Mouse (Mus musculus) splenic B cell, adult 2 months (primary cell): ENCODE measurements around the gene Slc8a1.

Experiments
- DNase-seq: peaks from one replicate; pipeline ENCODE4 v3.0.0-alpha.2; 2011; ENCODE audit warnings: low read depth, low spot score
- H3K27me3 ChIP-seq: 2 replicates; pipeline ENCODE4 v1.6.1; 2012; ENCODE audit warnings: mild to moderate bottlenecking, low read length, moderate library complexity, mixed read lengths; ENCODE audit not compliant: control insufficient read depth, poor library complexity, insufficient read depth, severe bottlenecking
- H3K36me3 ChIP-seq: 2 replicates; pipeline ENCODE4 v1.6.1; 2012; ENCODE audit warnings: mild to moderate bottlenecking, low read length, moderate library complexity, mixed read lengths; ENCODE audit not compliant: control insufficient read depth, poor library complexity, insufficient read depth, severe bottlenecking

Gene Slc8a1

DNA sequence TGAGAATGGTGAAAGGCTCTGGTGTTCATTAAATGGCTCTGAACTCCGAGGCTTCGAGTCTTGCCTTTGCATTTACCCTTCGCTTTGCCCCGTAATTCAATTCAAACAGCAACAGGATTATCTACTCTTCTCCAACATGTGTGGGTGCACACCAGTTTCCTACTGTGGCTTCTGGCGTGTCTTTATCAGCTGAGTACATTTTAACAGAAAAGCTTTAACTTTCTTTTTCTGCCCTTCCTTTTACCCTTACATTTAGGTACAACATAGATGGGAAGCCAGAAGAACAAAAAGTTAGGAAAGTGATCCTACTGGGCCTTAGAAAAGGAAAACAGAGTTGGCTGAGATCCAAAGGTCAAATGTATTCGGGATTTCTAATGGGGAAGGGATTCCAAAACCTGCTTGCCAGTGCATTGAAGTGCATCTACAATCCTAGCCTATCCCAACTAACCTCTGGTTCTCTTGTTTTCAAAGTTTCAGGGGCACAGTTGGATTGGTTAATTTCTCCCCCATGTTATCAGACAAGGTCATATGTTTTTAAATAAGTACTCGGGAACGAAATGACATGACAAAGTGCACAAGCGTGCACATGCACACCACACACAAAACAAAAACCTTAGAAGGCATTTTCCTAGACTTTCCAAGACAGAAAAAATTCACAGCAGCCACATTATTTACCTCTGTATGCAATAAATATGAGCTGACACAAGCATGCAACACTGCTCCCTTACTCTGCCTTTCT is 172.4 kb downstream of the Slc8a1 start:
- H3K27me3 ChIP-seq: no peaks in the 10 kb centered on the region
- no peaks in the 10 kb centered on the region for H3K36me3 ChIP-seq
- DNase-seq: no peak

DNA sequence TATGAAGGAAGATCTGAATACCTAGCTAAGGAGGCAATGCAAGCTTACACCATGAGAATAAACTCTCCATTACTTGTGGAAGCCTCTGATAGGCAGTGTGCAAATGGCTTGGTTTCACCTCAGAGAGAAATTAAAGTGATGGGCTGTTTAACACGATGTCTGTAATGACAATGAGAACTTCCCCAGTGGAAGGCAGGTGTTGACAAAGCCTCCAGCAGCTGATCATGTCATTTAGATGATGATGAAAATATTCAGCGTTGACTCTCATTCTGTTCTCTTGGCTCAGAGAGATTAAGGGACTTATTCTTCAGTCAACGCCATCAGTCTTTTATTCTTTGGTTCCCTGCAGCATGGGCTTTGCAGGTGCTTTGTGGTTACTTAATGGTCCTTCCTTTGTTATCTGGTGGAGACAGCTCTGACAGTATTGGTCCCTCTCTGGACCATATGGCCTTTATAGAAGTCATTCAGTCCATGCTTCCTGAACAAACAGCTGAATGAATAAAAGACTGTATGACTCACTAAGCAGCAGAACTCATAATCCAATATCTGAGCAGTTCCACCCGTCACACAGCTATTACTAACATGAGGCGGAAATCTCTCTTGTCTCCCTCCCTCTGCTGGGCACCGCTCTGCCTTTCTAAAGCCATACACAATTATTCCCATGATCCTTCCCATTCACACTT is 184.0 kb downstream of the Slc8a1 start:
- Histone ChIP-seq H3K36me3 (no peaks in the 10 kb centered on the region), H3K27me3 (no peaks in the 10 kb centered on the region)
- DNase-seq: no peak

GRCm38 (mm10) chr17:81551856-81552635 is 186.1 kb downstream of the Slc8a1 start:
- DNase-seq: no peak
- H3K36me3 ChIP-seq: no peaks in the 10 kb centered on the region
- H3K27me3 ChIP-seq: no peaks in the 10 kb centered on the region

DNA sequence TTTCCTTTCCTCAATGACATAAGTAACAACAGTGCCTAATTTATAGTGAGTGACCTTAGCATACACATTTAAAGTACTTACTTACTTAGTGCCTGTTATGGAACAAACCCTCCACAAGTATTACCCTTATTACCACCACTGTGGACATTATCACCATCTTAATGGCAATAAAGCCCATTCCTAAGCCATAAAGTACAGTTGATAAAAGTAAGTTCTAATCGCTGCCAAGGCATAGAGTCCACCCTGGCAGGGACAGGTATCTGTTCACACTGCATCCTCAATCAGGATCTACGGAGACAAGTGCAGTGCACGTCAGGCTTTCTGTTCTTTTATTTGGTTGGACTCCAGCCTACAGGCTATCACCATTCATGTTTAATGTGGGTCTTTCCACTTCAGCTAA is 187.3 kb downstream of the Slc8a1 start:
- no peak for DNase-seq

DNA sequence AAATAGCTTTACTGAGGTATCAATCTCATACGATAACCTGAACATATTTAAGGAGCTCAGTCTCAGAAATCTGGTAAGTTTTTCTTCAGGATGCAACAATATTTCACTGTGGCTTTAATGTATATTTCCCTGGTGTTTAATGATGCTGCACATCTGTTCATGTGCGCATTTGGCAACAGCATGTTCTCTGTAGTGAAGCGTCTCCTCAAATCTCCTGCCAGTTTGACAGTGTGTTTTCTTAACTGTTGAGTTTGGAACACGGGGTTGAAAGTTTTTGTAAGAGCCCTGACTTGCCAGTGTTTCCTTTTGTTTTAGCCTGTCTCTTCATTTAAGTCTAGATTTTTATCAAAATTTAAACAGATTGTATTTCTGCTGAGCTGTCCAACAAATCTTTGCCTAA is 190.2 kb downstream of the Slc8a1 start:
- no peak for DNase-seq
- Histone ChIP-seq H3K36me3 (no peaks in the 10 kb centered on the region), H3K27me3 (no peaks in the 10 kb centered on the region)

More for the DNA sequence above, 187.3 kb downstream of the Slc8a1 start:
- Histone ChIP-seq H3K27me3 (no peaks in the 10 kb centered on the region), H3K36me3 (no peaks in the 10 kb centered on the region)

DNA sequence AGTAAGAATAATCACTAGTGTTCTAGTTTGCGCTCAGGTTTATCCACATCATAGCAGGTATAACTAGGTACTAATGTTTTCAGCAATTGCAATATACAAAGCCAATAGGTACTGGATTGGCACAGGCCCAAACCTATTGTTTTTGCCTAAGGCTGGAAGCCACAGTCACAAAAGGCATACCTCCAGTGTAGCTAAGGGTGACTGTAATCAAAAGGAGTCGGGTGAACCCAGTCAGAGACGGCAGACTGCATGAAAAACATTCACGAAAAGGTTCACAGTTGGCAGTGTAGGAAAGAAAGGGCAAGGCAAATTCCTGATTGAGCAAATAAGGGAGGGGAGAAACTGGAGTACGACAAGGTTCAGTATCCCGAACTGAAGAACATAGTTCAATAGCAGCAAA is 191.7 kb downstream of the Slc8a1 start:
- DNase-seq: no peak
- no peaks in the 10 kb centered on the region for H3K27me3 ChIP-seq
- no peaks in the 10 kb centered on the region for H3K36me3 ChIP-seq

DNA sequence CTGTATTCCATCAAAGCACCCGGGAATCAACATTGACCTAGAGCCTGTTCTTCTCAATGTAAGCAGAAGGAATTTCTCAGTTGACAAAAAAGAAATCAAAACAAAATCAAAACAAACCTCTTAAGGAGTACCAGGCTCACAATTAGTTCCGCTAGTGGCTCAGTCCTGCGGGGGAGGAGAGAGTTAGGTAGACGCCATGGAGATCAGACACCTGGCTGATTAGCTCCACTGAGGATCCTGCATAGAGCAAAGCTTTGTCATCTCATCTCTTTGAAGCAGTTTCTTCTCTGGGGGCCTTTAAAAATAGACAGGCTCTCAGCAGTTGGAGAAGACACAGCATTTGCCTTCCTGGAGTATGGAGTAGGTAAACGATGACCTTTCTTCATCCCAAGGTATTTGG is 192.2 kb downstream of the Slc8a1 start:
- Histone ChIP-seq H3K27me3 (no peaks in the 10 kb centered on the region), H3K36me3 (no peaks in the 10 kb centered on the region)
- no peak for DNase-seq

- no peak for DNase-seq
Measured at GRCm38 (mm10) chr17:81544926-81545325, 193.3 kb downstream of the Slc8a1 start.

GRCm38 (mm10) chr17:81542313-81543185 is 195.6 kb downstream of the Slc8a1 start:
- Histone ChIP-seq H3K36me3 (no peaks in the 10 kb centered on the region), H3K27me3 (no peaks in the 10 kb centered on the region)
- DNase-seq: no peak

More at GRCm38 (mm10) chr17:81544926-81545325, 193.3 kb downstream of the Slc8a1 start:
- Histone ChIP-seq H3K36me3 (no peaks in the 10 kb centered on the region), H3K27me3 (no peaks in the 10 kb centered on the region)

DNA sequence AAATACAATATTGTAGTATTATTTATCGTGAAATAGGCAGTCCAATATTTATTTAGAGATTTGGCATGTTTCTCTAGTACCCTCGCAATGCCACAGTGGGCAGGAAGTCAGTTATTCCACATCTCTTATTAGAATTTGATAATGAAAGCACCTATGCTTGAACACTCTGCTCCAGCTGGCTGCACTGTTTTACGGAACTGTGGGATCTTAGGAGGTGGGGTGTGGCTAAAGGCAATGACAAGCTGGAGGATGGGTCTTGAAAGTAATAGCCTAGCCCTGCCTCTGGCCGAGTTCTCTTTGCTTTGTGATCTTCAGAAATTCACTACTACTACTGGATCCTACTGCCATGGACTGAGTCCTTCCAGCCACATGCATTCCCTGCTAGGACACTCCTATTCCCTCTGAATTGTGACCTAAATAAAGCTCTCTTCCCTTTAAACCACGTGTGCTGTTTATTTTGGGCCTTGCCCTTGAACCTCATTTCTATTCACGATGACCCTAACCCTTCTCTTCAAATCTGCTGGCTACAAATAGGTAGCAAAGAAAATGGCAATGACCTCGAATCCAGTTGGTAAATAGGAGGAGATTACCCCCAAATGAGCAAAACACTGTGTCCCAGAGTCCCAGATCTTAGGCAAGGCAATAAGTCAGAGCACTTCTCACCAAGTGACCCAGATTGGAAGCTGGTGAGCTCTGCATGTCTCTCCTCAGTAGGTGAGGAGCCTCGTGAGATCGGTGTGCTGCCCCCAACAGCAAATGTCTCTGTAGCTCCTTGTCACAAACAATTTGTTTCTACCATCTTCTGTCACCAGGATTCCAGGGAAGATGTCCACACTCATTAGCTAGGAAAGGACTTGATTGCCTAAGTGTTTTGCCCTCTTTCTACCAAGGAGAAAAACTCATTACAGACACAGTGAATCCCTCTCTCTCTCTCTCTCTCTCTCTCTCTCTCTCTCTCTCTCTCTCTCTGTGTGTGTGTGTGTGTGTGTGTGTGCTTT is 199.7 kb downstream of the Slc8a1 start:
- no peak for DNase-seq
- H3K27me3 ChIP-seq: no peaks in the 10 kb centered on the region
- no peaks in the 10 kb centered on the region for H3K36me3 ChIP-seq

GRCm38 (mm10) chr17:81536093-81536492 is 202.1 kb downstream of the Slc8a1 start:
- no peaks in the 10 kb centered on the region for H3K36me3 ChIP-seq
- H3K27me3 ChIP-seq: no peaks in the 10 kb centered on the region
- peak; percentile 34 for DNase-seq

DNA sequence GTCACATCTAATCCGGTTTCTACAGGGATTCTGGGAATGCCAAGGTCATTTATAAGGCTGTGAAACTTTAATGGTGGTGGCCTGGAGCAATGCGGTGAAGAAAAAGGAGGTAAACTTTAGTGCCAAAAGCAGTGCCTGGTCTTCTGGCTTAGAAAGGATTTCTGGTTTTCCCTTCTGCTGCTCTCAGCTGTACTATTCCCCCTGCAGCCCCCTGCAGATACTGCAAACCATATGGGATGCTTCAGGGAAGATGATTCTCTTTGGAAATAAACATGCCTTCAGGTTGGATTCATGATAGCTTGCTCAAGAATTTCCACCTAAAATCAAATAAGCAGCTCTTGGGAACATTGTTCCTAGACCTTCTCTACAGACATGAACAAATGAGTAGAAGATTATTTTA is 208.3 kb downstream of the Slc8a1 start:
- Histone ChIP-seq H3K36me3 (no peaks in the 10 kb centered on the region), H3K27me3 (no peaks in the 10 kb centered on the region)
- no peak for DNase-seq

DNA sequence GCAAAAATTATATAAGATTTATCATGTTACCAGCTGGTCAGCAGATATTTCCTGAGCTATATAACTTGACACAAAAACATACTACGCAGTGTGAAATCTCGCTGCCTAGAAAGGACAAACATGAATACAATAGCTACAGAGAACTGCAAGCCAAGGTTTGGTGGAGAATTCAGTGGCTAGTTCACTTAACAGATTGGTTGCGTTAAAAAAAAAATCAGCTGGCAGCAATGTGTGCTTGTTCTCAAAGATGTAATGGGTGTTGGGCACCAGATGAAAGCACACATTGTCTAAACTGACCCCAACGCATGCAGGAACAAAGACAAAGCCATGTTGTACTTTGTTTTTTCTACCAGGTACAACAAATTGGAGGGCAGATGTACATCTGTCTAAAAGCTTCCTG is 209.2 kb downstream of the Slc8a1 start:
- Histone ChIP-seq H3K36me3 (no peaks in the 10 kb centered on the region), H3K27me3 (no peaks in the 10 kb centered on the region)
- DNase-seq: no peak
